Mouse (Mus musculus) layer of hippocampus, adult 18-20 months (tissue): ENCODE measurements around the gene Kdm4a. TPM values are rescaled to one million over a fixed set of nuclear protein-coding genes. Genes with fewer than 3 reads are reported as not detected.
A peak's percentile ranks its signal among the peaks of the same experiment; 100 is the strongest.

Source experiments
- DNase-seq, 2 experiments: peaks; one replicate each; pipeline ENCODE4 v3.0.0; 2022; ENCODE audit warnings: low spot score in 2 of 2
- long read RNA-seq: library from polyadenylated mRNA; stranded (forward); transcript quantifications from one replicate; pipeline ENCODE4 v2.0.0, GENCODE M21; 2021
- total RNA-seq, 2 experiments: library from RNA; stranded (reverse); gene quantifications; 2 replicates each; pipeline ENCODE4 v1.2.3; 2021

The Kdm4a gene
- 10 to 100 TPM; 42.5 to 44.2 TPM for total RNA-seq
- long read RNA-seq, partial matches to known transcripts: 0 of 2 reads
- long read RNA-seq, other reads (novel, unspliced or antisense): 2 of 2 reads

DNA sequence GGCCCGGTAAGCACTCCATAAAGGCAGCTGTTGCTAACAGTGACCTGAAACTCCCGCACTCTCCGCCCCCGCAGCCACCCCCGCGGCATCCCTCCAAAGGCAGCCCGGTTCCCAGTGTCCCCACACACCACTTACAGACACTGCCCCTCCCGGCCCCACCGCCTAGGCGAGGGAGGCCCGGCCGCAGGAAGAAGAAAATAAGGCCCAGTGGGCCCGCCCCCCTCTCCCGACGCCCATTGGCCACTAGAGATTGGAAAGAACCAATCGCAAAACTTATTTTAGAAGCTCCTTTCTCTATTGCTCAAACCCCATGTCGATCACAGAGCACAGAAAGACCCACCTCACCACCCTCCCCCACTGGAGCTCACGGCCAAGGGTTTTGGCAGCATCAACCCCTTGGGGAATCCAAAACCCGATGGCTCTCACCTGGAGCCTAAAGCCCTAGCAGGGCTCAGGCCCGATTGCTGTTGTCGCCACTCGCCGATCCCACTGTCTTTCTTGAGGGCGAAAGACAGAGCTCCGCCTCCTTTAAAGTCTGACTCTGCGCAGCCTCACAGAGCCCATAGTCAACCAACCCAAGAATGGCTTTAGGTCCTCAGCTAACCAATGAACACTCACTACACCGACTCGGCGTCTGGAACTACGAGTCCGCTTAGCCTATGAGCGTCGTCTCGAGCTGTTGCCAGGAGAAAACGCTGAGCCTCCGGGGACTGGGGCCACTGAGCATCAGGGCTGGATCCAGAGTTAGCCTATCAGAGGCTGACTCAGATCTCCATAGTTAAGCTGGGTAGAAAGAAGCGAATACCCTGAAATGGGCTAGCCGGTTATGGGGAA, at the start of gene Kdm4a:
Gene Kdm4a, minus strand, starts transcription at position 577 of the 834 bp plus-strand sequence.
- DNase-seq: peak; percentile 94 to 97

DNA sequence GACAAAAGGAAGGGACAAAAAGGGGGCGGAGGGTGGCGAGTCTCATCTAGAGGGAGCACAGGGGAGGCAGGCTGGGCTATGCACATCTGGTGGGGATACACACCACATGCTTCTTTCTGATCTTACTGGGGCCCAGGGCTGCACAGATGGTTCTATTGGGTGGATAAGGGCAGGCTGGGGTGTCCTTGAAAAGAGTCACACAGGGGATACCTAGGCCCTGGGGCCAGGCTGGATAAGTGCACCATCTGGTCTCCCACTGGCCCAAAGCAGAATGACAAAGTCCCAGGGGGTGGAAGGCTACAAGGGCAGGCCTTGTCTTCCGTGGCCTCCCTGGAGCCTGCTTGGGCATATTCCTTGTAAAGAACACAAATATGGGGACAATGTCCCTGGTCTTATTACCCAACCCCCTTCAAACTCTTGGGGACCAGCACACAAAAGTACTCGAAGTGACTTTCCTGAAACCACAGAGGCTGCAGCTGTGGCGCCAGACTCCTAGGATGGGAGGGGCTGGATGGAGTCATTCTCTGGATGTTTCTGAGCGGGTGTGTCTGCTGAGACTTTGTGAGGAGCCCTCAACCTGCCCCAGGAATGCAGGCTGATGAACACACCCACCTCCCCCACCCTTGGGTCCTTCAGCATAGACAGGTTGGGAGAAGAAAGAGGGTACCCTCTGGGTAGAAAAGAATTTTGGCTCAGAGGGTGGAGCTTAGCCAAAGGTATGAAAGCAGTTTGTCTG, 49.4 kb upstream of the Kdm4a start:
- DNase-seq: no peak

DNA sequence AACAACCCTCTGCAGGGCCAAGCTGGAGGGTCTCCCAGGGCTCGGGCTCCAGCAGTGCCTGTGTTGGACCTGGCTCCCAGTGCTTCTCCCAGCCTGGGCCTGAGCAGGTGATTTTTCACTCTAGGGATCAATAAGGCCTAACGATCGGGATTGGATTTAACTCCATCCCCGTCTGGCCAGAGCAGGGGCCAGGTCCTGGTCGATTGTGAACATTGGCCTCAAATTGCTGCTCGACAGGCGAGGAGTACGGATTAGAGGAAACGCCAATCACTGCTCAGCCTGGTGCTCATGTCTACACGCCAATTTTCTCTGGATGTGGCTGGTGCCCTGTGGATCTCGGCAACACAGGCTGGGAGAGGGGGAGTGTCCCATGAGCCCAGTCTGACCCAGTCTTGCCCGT, 47.6 kb upstream of the Kdm4a start:
- no peak for DNase-seq

DNA sequence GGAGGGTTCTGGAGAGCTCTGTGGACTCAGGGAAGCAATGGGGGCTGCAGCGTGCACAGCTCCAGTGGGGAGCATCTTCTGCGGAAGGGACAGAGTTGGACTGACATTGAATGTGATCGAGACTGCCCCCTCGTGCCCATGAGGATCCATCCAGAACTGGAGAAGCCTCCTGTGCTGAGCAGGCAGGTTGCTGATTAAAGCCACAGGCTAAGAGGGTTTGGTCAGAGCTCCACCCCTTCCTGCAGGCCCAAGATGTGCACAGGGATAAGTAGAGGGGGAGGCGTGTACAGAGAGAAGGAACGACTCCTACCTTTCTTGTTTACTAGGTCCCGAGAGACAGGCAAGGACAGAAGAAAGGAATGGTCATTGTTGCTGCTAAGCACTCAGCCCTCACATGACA, 41.4 kb upstream of the Kdm4a start:
- no peak for DNase-seq

DNA sequence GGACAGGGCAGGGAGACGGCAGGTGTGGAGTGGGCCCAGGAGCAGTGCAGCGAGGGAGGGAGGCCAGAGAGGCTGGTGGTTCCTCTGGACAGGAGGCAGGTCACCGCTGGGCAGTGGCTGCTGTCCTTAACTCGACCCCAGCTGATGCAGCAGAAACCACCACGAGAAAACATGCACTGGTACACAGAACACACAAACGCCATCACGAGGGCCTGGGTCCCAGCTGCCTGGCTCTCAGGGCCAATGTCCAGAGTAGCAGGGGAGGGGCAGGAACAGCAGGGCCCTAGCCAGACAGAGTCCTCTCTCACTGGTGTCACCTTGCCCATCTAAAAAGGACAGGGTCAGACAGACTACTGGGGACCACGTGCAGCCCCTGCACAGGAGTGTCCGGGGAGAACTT, 40.9 kb upstream of the Kdm4a start:
- DNase-seq: no peak

DNA sequence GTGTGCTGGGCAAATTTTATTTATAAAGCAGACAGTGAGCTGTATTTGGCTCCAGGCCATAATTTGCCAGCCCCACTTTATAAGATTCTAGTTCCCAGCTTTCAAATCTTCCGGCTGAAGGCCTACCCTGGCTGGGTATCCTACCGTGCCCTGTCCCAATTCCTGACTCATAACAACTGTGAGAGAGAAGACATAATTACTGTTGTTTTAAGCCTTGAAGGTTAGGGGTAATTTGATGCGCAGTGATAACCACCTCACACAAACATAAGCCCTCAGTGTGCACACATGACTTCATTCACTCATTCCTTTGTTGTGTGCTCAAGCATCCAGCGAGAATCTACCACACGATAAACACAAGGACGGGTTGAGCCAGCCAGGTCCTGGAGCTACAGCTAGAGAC, 39.6 kb upstream of the Kdm4a start:
- DNase-seq: no peak

DNA sequence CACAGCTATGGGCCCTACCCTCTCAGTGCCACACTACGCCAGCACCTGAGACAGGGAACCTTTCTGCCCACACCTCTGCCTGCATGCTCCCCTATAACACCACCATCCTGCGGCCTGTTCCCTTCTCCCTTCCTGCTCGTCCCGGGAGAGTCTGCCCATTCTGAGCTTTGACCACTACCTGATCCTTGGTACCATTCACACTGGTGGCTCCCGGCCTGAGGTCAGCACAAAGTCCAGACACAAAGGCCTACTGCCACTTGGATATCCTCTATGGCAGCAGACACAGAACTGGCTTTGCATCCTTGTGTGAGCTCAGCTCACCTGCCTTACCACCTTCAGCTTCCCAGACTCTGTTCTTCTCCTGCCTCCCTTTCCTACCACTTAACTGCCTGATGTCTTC, 38.7 kb upstream of the Kdm4a start:
- DNase-seq: no peak

DNA sequence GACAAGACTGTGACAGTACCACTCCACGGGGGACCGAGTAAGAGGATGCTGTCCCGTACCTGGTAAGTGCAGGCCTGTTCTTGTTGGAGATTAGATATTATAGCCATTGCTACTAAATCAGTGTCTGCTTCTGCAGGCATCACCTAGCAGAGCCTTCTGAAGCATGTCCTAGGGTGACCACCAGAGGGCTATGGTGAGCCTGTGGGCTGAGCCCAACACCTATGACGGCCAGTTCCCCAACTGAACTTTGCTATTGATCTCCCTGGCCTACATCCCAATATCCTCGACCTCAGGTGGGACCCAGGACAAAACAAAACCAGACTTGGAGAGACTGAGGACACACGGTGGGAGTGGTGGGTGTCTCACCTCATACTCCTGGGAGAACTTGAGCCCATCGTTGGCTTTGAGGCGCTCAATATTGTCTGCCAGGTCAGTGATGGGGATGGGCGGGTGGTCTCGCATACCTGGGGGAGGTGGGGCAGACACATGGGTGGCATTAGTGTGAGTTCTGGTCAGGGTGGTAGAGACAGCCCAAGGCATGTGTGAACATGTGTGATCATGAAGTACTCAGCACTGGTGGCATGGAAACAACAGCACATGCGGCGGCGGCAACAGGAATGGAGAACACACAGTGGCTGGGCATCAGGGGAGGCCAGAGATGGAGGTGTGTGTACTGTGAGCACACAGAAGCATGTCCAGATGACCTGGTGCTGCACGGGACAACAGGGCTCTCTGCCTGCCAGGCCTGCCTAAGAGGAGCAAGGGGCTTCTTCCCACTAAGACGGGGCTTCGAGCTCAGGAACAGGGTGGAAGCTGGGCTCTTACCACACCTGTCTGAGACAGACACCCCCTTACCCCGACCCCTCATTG, 37.1 kb upstream of the Kdm4a start:
- peak; percentile 36 to 77 for DNase-seq

DNA sequence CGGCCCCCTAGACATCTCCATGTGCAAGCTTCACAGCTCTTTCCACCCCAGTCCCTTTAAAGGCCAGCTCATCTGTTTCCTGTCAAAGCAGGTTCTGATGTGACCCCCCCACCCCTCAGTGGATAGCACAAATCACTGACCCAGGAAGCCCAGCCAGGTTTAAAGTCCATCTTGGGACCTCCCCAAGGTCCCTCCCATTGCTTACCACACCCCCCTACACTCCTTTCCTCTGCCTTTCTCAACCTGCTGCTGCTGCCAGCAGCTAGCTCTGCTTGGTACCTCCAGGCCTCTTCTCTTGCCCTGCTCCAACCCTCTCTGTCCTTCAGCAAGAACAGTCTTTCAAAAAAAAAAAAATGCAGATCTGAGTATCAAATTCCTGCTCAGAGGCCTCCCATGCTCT, 35.0 kb upstream of the Kdm4a start:
- DNase-seq: no peak

DNA sequence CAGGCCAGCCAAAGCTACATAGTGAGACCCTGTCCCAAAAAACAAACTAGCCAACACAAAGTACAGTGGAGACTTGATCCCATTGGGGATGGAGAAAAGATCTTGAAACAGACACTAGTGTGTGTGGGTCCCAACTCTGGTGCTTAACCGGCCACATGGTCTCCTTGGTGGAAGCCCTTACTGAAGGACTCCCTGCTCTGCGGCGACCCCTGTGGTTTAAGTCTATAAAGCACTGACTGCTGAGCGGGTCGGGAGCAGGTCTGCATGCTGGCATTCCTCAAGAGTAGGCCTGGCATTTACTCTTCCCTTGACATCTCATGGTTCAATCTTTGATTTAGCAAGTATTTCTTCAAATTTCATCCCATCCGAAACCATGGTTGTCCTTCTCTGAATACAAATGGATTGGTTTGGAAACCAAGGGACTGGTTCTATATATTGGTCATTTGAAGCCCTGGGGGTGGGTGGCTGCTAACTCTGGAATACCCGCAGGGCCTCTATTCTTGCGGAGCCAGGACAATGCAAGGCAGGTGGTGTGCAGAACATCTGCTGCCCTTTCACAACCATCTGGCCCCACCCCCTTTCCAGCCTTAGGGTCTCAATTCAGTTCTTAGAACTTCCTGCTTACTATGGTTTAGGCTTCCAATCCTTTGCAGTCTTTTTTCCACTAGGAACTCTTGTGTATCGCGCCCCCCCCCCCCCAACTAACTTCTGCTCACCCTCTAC, 27.2 kb upstream of the Kdm4a start:
- DNase-seq: no peak

DNA sequence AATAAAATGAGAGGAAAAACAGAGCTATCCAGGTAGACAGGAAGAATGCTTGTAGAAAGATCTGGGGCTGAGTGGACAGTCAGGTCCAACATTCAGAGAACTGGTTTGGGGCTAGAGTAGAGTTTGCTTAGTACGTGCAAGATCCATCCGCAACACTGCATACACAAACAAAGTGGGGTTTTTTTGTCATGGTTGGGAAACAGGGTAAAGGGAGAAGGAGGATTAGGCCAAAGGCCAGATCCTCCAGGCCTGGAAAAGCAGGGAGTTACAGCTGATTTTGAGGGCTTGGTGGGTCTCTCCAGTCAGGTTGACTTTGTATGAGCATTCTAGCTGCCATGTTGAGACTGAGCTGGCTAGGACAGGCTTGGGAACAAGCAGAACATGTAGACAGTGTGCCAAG, 26.1 kb upstream of the Kdm4a start:
- no peak for DNase-seq

DNA sequence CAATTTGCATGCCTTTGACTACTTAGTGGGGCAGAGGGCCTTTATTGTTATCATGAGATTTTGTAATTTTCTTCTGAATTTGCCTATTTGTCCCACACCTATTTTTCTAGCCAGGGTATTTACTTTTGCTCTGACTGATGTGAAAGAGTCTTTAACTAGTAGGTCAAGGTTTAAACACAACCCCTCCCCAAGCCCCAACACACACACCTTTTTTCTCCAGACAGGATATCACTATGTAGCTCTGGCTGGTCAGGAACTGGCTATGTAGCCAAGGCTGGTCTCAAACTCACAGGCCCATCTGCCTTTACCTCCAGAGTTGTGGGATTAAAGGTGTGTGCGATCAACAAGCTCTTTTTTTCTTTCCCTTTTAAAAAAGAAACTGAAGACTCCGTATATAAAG, 19.2 kb upstream of the Kdm4a start:
- DNase-seq: no peak

DNA sequence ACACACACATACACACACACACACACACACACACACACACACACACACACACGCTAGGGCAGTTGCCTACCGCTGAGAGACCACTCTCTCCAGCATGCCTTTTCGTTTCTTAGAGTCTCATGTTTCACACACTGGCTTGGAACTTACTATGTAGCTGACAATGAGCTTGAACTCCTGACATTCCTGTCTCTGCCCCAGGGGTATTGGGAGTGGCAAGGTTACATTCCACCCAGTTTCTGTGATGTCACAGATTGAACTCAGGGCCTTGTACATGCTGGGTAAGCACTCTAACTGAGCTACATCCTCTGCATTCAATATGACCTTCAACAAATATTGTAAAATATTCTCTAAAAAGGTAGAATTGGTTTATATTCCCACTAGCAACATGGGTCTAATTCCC, 18.8 kb upstream of the Kdm4a start:
- no peak for DNase-seq

DNA sequence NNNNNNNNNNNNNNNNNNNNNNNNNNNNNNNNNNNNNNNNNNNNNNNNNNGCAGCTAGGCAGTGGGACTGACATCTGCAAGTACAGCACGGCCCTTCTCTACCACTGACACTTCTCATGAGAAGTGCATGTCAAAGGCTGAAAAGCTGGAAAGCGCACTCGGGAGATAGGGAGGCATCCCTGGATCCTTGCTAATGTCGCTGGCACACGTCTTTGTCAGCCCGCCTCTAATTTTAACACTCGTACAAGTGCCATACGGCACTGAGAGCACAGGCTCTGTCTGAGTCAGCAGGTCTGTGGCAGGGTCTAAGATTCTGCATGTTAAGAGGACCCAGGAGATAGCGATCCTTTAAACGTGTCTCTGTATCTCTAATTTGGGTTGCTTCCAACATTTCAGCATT, 16.3 kb upstream of the Kdm4a start:
- peak in 1 of 2 experiments; percentile 43 for DNase-seq

DNA sequence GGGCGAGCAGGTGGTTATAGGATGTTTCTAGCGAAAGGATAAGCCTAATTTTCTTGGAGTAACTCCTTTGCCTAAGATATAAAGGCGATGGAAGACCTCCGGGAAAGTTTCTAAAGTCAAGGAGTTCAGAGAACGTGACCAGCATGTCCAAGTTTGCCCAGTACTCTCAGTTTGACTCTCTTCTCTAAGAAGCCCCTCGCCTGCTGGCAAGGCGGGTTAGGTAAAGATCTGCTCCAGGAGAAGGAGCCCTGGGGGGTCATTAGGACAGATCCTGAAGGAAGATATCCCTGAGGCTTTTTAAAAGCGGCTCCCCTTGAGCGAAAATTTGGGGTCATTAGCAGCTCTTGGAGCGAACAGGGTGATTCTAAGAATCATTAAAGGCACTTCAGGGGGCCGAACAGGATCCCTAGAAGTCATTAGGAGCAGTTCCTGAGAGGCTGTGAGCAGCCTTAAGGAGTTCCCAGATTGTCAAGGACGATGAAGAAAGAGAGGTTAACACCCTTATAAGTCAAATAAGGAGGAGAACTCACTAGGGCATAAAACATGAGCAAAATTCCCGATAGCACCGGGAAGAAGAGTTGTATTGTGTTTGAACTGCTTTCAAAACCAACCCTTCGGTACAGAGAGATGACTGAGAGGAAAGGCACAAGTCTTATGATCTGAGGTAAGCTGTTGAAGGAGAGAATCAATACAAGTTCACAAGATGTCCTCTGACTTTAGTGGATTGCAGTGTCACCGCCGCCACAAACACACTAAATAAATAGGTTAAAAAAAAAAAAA, 648 bp upstream of the Kdm4a start:
- DNase-seq: no peak

DNA sequence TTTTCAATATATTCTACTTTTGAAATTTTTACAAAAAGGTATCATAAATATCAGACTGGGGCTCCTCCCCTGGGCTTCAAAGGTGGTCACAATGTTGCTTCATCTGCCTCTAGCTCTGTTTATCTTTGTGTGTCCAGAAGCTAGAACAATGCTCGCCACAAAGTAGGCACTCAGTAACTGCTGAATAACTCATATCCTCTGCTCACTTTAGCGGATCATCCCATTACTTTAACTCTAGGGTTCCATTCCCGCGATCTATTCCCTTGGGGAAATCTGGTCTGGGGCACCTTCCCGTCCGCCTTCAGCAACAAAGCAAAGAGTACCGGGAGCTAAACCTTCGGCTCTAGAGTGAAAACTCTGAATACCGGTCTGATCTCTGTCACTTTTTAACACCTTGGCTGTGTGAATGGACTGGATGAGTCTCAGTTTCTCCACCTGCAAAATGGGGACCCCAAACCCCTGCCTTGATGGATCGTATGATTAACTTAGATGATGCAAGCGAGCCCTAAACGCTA, 834 bp downstream of the Kdm4a start:
- no peak for DNase-seq

DNA sequence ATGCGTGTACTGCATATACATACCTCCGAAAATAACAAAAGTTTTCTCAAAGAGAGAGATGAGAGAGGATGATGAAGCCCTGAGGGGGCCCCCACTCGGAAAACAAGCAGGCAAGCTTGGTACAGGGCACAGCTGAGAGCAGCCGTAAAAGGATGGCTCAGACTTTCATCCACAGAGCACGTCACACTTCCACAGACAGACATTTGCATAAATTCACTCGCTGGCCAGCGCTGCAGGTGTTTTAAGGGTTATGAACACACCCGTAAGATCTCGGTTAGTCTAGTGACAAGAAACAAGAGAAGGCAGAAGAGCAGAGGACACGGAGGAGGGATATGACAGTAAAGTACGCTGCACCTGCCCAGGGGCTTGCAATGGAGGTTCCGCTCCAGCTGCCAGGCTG, 7.4 kb downstream of the Kdm4a start:
- DNase-seq: no peak

DNA sequence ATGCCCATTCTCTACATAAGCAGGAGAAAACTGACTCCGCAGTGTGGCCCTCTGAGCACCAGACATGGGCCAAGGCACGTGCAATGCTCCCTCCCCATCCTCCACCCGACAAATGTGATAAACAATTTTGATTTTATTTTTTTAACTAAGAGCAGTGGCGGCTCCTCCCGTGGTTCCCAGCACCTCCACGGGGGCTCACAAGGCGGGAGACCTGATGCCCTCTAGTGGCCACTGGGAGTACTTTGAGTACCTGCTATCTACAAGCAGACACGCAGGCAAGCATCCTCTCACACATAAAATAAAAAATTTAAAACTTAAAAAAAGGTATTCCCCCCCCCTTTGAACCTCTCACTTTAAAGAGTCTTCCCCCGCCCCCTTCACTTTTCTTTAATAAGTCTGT, 8.8 kb downstream of the Kdm4a start:
- no peak for DNase-seq

DNA sequence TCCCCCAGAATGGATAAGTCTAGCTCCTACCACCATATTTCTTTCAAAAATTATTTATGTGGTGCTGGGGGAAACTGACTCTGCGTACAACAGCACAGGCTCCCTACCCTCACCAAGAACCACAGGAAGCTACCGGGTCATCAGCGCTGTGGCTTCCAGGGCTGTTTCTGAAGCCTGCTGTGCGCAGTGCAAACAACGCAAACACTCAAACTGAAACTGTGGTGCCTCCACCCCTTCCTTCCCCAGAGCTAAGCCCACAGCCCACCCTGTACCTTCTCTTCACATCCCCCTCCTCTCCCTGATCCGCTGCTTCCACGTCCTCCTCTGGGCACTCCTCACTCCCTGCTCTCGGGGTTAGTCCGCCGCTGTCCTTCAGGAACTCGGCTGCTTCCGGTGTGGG, 17.7 kb downstream of the Kdm4a start:
- DNase-seq: no peak

DNA sequence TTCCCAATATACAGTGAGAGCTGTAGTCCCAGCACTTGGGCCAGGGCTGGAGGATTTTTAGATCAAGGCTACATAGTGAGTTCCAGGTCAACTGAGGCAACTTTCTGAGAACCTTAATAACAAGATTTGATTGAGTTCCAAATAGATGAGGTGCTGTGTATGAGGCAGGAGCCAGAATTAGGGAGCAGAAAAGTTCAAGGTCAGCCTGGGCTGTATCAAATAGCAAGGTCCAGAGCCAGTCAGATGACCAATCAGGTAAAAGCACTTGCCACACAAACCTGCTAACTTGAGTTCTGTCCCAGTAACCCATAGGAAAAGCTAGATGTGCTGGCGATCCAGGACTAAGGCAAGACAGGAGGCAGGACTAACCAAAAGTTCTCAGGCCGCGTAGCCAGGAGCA, 22.2 kb downstream of the Kdm4a start:
- no peak for DNase-seq
